Mouse (Mus musculus): ENCODE data around the gene Shcbp1. TPM values are rescaled to one million over a fixed set of nuclear protein-coding genes. Genes with fewer than 3 reads are reported as not detected.
"Not testable (repeated sequence)": the region's sequence is repeated elsewhere in the genome, so short reads cannot be mapped to it uniquely, and the experiment has no call there.

Shcbp1 gene
- polyA plus RNA-seq, 1 experiment from 2014 or later: 48.4 TPM

GRCm38 (mm10) chr8:4708346-4708745, 71.0 kb downstream of the Shcbp1 start:
- WGBS (ENCODE audit: insufficient replicate concordance): 65% methylated on average over 5 of the region's 5 CpGs
- not testable (repeated sequence) for H3K4me2 ChIP-seq; H3K9me3 ChIP-seq (replicated peaks; ENCODE audit: control insufficient read depth, low read length); ATAC-seq (replicated peaks; ENCODE audit: insufficient number of reproducible peaks, low FRiP score, low TSS enrichment); H3K27me3 ChIP-seq (ENCODE audit: control insufficient read depth, insufficient read depth, low read length); H3K9ac ChIP-seq (ENCODE audit: low read depth, low read length); H3K4me1 ChIP-seq (ENCODE audit: control insufficient read depth, insufficient read depth, low read length); H3K27ac ChIP-seq (ENCODE audit: low read depth, low read length); H3K4me3 ChIP-seq (ENCODE audit: low read depth, low read length); H3K36me3 ChIP-seq (ENCODE audit: control insufficient read depth, insufficient read depth, low read length)

GRCm38 (mm10) chr8:4707916-4708315, 71.5 kb downstream of the Shcbp1 start:
- not testable (repeated sequence) for ATAC-seq (replicated peaks; ENCODE audit: insufficient number of reproducible peaks, low FRiP score, low TSS enrichment); H3K9me3 ChIP-seq (replicated peaks; ENCODE audit: control insufficient read depth, low read length); H3K4me1 ChIP-seq (ENCODE audit: control insufficient read depth, insufficient read depth, low read length); H3K4me2 ChIP-seq; H3K27ac ChIP-seq (ENCODE audit: low read depth, low read length); H3K27me3 ChIP-seq (ENCODE audit: control insufficient read depth, insufficient read depth, low read length); H3K4me3 ChIP-seq (ENCODE audit: low read depth, low read length); H3K36me3 ChIP-seq (ENCODE audit: control insufficient read depth, insufficient read depth, low read length); H3K9ac ChIP-seq (ENCODE audit: low read depth, low read length)
- 78% methylated on average over 7 of the region's 7 CpGs for WGBS (ENCODE audit: insufficient replicate concordance)

- no peaks in the 10 kb centered on the region for H3K27me3 ChIP-seq (ENCODE audit: control insufficient read depth, insufficient read depth, low read length)
- no peak overlapping the region for H3K4me2 ChIP-seq
- H3K4me3 ChIP-seq (ENCODE audit: low read depth, low read length): no peak overlapping the region
- no peak overlapping the region for H3K27ac ChIP-seq (ENCODE audit: low read depth, low read length)
- no peak overlapping the region for H3K9ac ChIP-seq (ENCODE audit: low read depth, low read length)
- WGBS (ENCODE audit: insufficient replicate concordance): 39% methylated on average over 1 of the region's 1 CpGs
- no peaks in the 10 kb centered on the region for H3K9me3 ChIP-seq (replicated peaks; ENCODE audit: control insufficient read depth, low read length)
- H3K36me3 ChIP-seq (ENCODE audit: control insufficient read depth, insufficient read depth, low read length): no peaks in the 10 kb centered on the region
- no peaks in the 10 kb centered on the region for H3K4me1 ChIP-seq (ENCODE audit: control insufficient read depth, insufficient read depth, low read length)
- ATAC-seq (replicated peaks; ENCODE audit: insufficient number of reproducible peaks, low FRiP score, low TSS enrichment): no peak
Observed at GRCm38 (mm10) chr8:4691634-4692033, 87.7 kb downstream of the Shcbp1 start.

Other genes starting within 250 kb of the Shcbp1 start
- gene Zfp958, start 166.4 kb downstream of the Shcbp1 start, polyA plus RNA-seq (2014; fragmentation: Nextera tagmentation; extraction: Ambion mirVana): 10.8 and 11.2 TPM in 2 replicates

Data from heart, embryonic 11.5 days (tissue).